Mouse (Mus musculus): Measurements from ENCODE around the gene Azin2.

Azin2 gene

GRCm38 (mm10) chr4:128978634-128979033 is 16.4 kb upstream of the Azin2 start:
- no peak for DNase-seq (ENCODE audit: low read depth)

GRCm38 (mm10) chr4:128977217-128977616 is 15.0 kb upstream of the Azin2 start:
- no peak for DNase-seq (ENCODE audit: low read depth)

DNA sequence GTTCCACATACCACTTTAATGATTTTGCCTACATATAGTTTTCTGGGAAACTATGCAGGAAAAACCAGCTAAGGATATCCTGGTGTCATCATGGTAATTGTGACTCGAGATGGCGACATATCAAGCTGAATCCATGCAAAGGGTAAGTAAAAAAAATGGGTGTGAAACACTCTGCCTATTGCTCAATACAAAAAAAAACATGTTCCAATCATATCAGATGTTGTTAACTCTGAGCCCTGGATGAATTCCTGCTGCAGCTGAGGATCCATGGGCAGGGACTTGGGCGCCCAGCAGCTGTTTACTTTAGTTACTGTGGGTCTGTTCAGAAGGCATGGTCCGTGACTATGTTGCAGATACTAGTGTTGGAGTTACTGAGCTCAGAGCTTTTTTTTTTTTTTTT is 14.3 kb upstream of the Azin2 start:
- no peak for DNase-seq (ENCODE audit: low read depth)

DNA sequence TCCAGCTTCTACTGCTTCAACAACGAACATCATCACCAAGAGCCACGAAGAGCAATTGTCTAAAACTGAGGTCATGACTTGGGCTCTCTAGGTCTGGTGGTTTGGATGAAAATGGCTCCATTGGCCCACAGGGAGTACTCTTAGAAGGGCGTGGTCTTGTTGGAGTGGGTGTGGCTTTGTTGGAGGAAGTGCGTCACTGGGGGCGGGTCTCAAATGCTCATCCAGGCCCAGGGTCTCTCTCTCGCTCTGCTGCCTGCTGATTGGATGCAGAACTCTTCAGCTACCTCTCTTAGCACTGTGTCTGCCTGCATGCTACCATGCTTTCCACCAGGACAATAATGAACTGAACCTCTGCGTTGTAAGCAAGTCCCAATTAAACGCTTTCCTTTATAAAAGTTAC is 12.4 kb upstream of the Azin2 start:
- DNase-seq (ENCODE audit: low read depth): no peak

- peak; percentile 89 for DNase-seq (ENCODE audit: low read depth)
These were observed 8.9 kb upstream of the Azin2 start for GRCm38 (mm10) chr4:128971065-128971694.

DNA sequence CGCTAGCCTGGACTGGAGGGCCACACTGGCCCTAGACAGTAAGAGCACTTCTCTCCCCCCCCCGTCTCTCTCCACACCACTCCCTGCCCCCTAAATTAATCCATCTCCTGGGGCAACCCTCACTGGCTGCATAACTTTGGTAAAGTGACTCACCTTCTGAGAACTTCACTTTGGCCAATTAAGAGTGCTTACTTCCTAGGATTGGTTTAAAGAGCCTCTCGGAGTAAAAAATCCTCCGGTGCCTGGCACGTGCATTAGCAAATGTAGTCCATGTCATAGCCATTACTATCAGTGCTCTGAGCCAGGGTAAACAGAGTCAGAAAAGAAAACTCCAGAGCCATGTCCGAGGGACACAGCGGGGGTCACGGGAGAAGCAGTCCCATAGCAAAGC is 8.2 kb upstream of the Azin2 start:
- no peak for DNase-seq (ENCODE audit: low read depth)

DNA sequence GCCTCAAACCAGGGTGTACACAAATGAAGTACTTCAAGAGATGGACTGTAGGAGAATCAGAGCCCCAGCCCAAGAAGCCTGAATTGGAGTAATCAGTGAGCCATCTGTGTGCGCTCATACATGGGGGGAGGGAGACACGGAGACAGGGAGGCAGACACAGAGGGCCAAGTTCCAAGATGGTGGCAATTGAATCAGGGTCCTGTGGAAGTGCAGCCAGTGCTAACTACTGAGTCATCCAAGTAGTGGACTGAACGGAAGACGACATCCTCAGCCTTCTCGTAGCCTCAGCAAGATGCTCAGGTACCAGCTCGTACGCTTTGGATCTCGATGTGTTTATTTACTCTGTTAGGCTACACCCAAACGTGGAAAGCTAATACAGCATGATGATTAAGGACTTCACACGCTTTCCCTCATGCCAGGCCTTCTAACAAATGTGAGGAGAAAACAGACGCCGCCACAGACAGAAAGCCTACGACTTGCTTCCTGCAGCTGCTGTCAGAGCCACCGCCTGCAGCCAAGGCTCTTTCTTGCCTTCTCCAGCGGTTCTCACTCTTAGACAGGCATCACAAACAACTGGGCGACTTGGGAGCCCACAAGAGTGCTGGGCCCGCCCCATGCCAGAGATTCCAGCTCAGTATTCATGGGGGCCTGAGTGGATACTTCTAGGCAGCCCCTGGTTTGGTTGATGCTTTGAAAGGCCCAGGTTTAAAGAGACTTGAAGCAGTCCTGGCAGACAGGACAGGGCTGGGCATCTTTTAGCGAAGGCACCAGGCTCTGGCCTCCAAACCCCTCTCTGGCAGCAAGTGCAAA is 7.6 kb upstream of the Azin2 start:
- DNase-seq (ENCODE audit: low read depth): no peak

DNA sequence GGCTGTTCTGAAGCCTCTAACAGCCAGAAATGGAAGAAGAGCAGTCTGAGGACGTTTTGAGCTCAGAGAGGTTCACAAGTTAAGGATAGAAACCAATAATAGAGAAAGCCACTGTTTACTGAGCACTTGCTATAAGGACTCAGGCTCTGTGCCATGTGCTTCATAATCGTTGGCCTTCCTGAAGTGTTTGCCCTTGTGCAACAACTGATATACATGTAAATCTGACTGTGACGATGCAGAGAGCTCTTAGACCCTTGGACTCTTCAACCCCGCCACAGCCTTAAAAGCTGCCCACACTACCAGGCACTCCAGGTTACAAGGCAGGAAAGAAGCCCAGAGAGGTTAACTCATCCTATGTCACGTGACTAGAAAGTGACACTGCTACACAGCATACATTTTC is 6.8 kb upstream of the Azin2 start:
- no peak for DNase-seq (ENCODE audit: low read depth)

- no peak for DNase-seq (ENCODE audit: low read depth)
These were observed 4.5 kb upstream of the Azin2 start for GRCm38 (mm10) chr4:128966751-128967150.

GRCm38 (mm10) chr4:128962926-128963290 is 666 bp upstream of the Azin2 start:
- no peak for DNase-seq (ENCODE audit: low read depth)

GRCm38 (mm10) chr4:128961301-128962028 is 777 bp downstream of the Azin2 start:
- peak; percentile 21 for DNase-seq (ENCODE audit: low read depth)

DNA sequence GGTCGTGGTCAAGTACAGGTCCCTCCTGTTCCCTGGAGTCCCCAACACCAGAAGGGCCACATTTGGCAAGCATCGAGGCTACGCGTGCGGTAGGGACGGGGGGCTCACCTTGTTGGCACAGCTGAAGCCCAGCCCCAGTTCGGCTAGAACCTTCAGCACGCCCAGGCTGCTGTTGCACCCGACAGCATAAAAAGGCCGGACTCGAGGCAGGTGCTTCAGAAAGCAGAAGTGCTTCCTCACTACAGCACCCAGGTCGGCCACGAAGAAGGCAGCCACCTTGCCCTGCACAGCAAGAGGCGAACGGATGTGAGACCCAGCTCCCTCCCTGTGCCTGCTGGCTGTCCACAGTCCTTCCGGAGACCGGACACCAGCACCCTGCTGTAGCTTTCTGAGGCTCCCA is 2.6 kb downstream of the Azin2 start:
- DNase-seq (ENCODE audit: low read depth): no peak

DNA sequence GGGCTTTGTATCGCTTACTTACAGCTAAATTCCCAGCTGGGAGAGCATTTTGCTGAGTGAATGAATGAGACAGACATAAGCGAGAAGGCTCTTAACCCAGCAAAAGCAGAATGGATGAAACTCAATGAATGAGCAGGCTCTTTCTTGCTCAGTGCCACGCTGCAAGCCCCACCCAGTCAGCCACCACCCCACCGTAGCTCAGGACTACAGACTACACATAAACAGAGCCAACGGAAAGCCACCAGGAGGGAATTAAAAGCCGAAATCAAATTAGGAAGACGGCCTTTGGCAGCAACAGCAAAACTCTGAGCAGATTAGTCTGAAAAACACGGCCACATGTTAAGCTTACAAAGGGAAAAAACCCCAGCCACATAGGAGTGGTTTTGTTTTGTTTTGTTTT is 3.4 kb downstream of the Azin2 start:
- DNase-seq (ENCODE audit: low read depth): no peak

- no peak for DNase-seq (ENCODE audit: low read depth)
These were observed 4.1 kb downstream of the Azin2 start for GRCm38 (mm10) chr4:128958156-128958555.

- DNase-seq (ENCODE audit: low read depth): peak; percentile 49
These were observed 4.9 kb downstream of the Azin2 start for GRCm38 (mm10) chr4:128957155-128957911.

DNA sequence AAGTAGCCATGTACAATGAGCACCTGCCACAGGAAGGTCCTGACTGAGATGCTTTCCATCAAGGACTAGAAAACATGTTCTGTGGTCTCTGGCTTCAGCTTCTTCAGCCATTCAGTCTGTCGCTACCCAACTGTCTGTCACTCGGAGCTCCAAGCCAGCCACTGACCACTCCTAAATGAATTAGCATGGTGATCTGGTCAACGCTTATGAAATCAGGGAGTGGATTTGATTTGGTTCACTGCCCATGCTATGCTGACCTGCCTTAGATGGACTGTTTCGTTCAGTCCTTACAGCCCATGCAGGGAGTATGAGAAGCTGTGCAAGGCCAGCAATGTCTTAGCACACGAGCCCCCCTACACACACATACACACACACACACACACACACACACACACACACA is 8.4 kb downstream of the Azin2 start:
- DNase-seq (ENCODE audit: low read depth): no peak

DNA sequence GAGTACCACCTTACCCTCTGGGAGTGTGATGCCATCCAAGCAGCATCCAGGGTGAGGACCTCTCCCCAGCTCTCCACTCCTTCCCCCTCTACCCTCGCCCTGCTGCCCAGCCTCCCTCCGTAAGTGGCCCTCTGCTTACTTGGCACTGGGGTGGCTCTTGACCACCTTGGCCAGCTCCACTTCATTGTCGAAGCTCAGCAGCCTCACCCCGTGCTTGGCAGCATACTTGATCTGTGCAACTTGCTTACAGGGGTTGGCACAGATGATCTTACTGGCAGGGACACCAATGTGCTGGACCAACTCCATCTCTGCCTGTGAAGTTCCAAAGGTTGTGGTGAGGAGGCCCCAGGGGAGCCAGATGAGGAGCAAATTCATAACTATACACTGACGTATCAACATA is 11.8 kb downstream of the Azin2 start:
- DNase-seq (ENCODE audit: low read depth): no peak

GRCm38 (mm10) chr4:128949470-128950005 is 12.7 kb downstream of the Azin2 start:
- no peak for DNase-seq (ENCODE audit: low read depth)

DNA sequence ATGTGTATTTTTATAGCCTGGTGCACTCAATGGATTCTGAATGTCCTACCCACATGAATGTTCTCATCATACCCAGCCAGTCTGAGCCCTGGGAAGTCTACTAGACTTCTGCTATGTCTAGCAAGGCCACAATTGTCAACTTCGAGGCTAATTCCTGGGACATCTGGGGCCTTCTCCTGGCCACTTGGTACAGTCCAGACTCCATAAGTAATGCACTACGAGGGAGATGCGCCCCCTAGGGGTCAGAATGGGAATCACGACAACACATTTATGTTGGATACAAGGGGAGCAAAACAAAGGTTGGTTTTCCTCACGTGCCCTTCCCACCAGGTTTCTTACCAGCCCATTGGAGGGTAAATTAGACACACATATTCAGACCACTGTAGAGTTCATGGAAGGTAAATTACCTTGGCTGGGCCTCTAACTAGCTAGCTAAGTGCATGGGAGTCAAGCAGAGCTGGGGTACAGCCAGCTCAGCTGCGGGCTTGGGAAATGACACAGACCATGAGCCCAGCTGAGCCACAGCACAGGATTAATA is 14.0 kb downstream of the Azin2 start:
- peak; percentile 65 for DNase-seq (ENCODE audit: low read depth)

DNA sequence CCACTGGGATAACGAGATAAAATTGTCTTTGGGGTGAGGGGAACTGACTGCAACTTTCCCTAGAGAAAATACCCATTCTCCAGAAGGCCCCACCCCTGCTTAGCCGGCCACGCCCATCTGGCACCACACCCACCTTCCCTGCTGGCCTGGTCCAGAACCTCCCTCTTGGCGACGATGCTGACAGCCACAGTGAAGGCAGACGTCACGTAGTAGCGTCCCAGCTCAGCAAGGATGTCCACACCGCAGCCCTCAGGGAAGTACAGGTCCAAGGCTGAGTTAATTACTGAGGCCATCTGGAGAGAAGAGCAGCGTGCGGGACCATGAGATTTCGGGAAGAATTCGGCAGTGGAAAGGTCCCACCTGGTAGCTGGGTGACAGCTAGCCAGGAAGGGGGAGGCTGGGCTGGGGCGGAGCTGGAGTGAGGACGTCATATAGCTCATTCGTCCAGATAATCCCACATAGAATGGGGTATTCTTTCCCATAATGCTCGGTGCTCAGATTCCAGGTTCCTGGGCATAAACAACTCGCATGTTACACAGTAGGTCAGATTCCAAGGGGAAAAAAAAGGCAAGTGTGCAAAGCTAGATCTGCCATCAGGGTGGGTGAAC is 14.8 kb downstream of the Azin2 start:
- DNase-seq (ENCODE audit: low read depth): no peak

GRCm38 (mm10) chr4:128946736-128947135 is 15.5 kb downstream of the Azin2 start:
- DNase-seq (ENCODE audit: low read depth): no peak

Data from naive thymus-derived CD4-positive, alpha-beta T cell, adult 2 months (primary cell).